Mouse (Mus musculus) forebrain, embryonic 10.5 days (tissue): Measurements from ENCODE around the gene Gm45808. TPM values are rescaled to one million over a fixed set of nuclear protein-coding genes. Genes with fewer than 3 reads are reported as not detected.
A peak's percentile ranks its signal among the peaks of the same experiment; 100 is the strongest.

ENCODE experiments used
- DNase-seq: peaks from one replicate; pipeline ENCODE4 v3.0.0-alpha.2; 2017; ENCODE audit warnings: low spot score; ENCODE audit errors: extremely low spot score
- H3K27ac ChIP-seq: fragments of 300-500 bp; sonication (generic); 2 replicates; pipeline ENCODE4 v1.5.1; 2016; ENCODE audit warnings: mild to moderate bottlenecking
- H3K27me3 ChIP-seq: fragments of 300-500 bp; sonication (generic); 2 replicates; pipeline ENCODE4 v1.6.1; 2016; ENCODE audit warnings: mild to moderate bottlenecking; ENCODE audit not compliant: poor library complexity, severe bottlenecking
- H3K36me3 ChIP-seq: fragments of 300-500 bp; sonication (generic); replicated peaks from 2 replicates; pipeline ENCODE4 v1.6.1; 2016; ENCODE audit warnings: mild to moderate bottlenecking, moderate library complexity
- H3K4me1 ChIP-seq: fragments of 300-500 bp; sonication (generic); 2 replicates; pipeline ENCODE4 v1.6.1; 2016
- H3K4me3 ChIP-seq: fragments of 300-500 bp; sonication (generic); 2 replicates; pipeline ENCODE4 v1.5.1; 2016; ENCODE audit warnings: mild to moderate bottlenecking, moderate library complexity
- H3K9me3 ChIP-seq: fragments of 300-500 bp; sonication (generic); 2 replicates; pipeline ENCODE4 v1.6.1; 2016; ENCODE audit warnings: mild to moderate bottlenecking, moderate library complexity
- WGBS: fragments of 180-500 bp; shearing (Covaris S2); methylation state at CpG from one replicate; pipeline ENCODE4 v1.1.7; 2016; 5-methylcytosine and 5-hydroxymethylcytosine counted together
- polyA plus RNA-seq: library from polyadenylated mRNA; unstranded; fragments of >200 nt; fragmentation: Nextera tagmentation; extraction: Ambion mirVana; gene quantifications from 2 replicates; pipeline ENCODE4 v1.2.1, GENCODE M21; 2016

The Gm45808 gene
- polyA plus RNA-seq, 1 experiment from 2014 or later = not detected

DNA sequence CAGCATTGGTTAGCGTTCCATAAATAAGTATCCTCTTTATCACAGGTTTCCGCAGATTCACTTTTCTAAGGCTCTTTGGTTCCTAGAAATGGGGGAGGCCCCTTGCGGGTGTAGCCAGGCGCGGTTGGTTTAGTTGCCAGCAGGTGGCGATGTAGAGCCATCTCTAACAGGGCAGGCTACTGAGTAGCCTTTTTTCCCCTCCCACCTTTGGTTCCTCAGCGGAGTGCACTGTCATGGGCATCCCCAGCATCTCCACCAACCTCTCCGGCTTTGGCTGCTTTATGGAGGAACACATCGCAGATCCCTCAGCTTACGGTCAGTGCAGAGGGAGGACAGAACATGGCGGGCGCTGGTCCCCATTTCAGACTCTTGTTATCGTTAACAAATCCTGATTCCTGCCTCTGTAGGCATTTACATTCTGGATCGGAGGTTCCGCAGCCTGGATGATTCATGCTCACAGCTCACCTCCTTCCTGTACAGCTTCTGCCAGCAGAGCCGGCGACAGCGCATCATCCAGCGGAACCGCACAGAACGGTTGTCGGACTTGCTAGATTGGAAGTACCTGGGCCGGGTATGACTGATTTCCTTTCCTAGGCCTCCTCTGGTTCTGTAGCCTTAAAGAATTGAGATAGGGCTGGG is 35.1 kb downstream of the Gm45808 start:
- 52% methylated on average over 23 of the region's 23 CpGs for WGBS
- Histone ChIP-seq H3K9me3 (no peaks in the 10 kb centered on the region), H3K4me1 (peaks cover 16% of the 10 kb centered on the region), H3K4me3 (no peak overlapping the region; the same call in 1 of the 2 replicates), H3K27me3 (no peaks in the 10 kb centered on the region), H3K27ac (no peak overlapping the region), H3K36me3 (peaks cover 81% of the 10 kb centered on the region)
- peak; percentile 80 for DNase-seq

GRCm38 (mm10) chr7:45449974-45450373 is 36.6 kb downstream of the Gm45808 start:
- no peak for DNase-seq
- WGBS = 97% methylated on average over 1 of the region's 1 CpGs
- Histone ChIP-seq H3K27ac (no peak overlapping the region), H3K9me3 (no peaks in the 10 kb centered on the region), H3K4me1 (peaks cover 12% of the 10 kb centered on the region; the same call in 1 of the 2 replicates), H3K27me3 (no peaks in the 10 kb centered on the region), H3K36me3 (peaks cover 76% of the 10 kb centered on the region), H3K4me3 (no peak overlapping the region)

GRCm38 (mm10) chr7:45447325-45447990 is 39.2 kb downstream of the Gm45808 start:
- Histone ChIP-seq H3K4me3 (0 out of 2 replicates have a peak overlapping the region, but pooled peaks have one; percentile 23), H3K27me3 (no peaks in the 10 kb centered on the region), H3K9me3 (no peaks in the 10 kb centered on the region), H3K36me3 (peaks cover 78% of the 10 kb centered on the region), H3K27ac (0 out of 2 replicates have a peak overlapping the region, but pooled peaks have one; percentile 11), H3K4me1 (peaks cover 12% of the 10 kb centered on the region; the same call in 1 of the 2 replicates)
- WGBS = 41% methylated on average over 11 of the region's 11 CpGs
- DNase-seq = no peak

DNA sequence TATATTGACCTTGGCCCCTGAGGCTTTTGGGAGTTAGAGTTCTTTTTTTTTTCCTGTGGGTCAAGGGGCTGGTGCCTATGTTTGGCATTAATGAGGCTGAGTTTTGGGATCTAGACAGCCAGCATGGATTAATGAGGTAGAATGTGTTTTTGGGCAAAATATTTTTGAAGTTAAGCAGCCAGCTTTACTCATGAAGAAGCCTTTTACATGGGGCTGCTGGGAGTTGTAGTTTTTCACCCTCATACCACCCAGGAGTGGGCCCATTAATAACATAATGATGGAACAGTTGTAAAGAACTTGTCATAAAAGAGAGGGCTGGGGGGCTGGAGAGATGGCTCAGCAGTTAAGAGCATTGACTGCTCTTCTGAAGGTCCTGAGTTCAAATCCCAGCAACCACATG is 40.0 kb downstream of the Gm45808 start:
- H3K4me3 ChIP-seq = no peak overlapping the region
- peaks cover 73% of the 10 kb centered on the region for H3K36me3 ChIP-seq
- peaks cover 9% of the 10 kb centered on the region; the same call in 1 of the 2 replicates for H3K4me1 ChIP-seq
- no peak overlapping the region for H3K27ac ChIP-seq
- no peaks in the 10 kb centered on the region for H3K9me3 ChIP-seq
- no peaks in the 10 kb centered on the region for H3K27me3 ChIP-seq
- DNase-seq = no peak

DNA sequence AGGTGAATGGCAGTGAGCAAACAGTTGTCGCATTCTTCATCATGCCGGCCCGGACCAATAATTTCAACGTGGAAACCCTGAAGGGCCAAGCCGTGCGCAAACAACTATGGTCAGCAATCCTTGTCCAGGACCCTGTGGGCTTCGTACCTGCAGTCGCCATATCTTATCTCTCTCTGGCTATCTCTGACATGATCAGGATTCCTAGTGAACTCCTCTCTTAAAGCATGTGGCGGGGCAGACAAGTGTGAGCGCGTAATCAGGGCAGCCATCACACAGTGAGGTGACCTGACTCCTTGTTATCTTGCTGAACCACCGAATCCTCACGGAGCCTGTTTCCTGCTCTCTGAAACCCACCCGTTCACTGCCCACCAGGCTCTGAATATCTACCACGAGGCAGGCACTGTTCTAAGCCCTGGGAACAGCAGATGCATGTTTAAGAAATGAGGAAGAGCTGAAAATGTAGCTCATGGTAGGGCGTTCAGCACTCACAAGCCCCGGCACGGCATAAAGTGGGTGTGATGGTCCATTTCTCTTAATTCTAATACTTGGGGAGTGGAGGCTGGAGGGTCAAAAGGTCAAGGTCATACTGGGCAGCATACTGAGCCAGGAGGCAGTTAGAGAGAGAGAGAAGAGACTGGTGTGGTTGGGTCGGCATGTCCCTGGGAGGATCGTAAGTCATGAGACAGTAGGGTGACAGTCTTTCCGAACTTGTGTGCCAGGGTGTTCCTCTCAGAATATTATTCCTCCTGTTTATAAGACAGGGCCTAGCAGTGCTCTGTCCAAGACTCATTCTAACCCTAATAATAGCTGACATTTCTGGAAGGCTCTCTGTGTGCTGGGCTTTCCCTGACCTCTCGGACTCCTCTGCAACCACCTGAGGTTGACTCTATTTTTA is 42.8 kb downstream of the Gm45808 start:
- no peak for DNase-seq
- no peak overlapping the region for H3K4me3 ChIP-seq
- H3K27me3 ChIP-seq = no peaks in the 10 kb centered on the region
- WGBS = 91% methylated on average over 22 of the region's 22 CpGs
- no peaks in the 10 kb centered on the region for H3K9me3 ChIP-seq
- no peak overlapping the region for H3K27ac ChIP-seq
- peaks cover 78% of the 10 kb centered on the region for H3K36me3 ChIP-seq
- peaks cover 5% of the 10 kb centered on the region; the same call in 1 of the 2 replicates for H3K4me1 ChIP-seq

DNA sequence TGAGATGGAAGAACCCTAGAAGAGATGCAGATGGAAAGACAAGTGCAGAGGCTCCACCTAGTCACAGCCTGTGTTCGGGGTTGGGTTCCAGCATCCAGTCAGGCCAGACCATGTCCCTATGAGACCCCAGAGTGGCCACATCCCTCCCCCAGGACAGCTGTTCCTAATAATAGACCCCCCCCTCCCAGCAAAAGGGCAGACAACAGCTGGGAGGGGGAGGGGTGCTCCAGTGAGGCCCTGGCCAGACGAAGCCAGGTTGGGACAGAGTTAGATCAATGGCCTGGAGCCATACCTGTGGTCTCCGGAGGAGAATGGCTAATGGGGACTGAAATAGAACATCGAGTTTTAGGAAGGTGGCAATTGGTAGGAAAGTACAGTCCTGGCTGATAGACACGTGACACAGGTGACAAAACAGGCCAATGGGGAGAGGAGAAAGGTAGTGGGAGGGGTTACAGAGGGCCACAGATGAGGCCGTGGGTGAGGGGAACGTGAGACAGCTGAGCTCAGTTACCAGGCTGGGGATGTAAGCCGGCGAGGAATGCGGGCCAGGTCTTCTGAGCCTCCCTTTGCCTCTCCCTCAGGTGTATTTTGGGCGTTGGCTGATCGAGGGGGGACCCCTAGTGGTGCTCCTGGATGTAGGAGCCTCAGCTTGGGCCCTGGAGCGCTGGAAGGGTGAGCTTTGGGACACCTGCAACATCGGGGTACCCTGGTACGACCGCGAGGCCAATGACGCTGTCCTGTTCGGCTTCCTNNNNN is 48.9 kb downstream of the Gm45808 start, which contains the start of gene Ruvbl2:
Ruvbl2 (minus strand) TSS at position 576 of the 756 bp plus-strand sequence.
- 15% methylated on average over 19 of the region's 19 CpGs for WGBS
- H3K27ac ChIP-seq = 0 out of 2 replicates have a peak within 1 kb of the TSS, but pooled peaks have one; percentile 16

DNA sequence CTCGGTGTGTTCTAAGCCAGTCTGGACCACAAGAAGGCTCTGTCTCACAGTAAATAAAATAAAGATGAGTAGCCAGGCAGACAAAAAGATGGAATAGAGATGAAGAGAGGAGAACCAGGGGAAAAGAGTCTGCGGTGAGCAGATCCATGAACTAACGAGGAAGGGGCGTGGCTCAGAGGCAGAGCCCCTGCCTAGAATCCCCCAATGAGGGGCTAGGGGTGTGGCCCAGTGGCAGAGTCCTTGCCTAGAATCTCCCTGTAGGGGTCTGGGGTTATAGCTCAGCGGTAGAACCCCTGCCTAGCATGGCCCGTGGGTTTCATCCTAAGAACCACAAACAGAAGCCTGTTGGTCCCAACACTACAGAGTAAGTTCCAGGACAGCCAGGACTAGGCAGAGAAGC is 49.6 kb downstream of the Gm45808 start:
- no peak for DNase-seq
- Histone ChIP-seq H3K9me3 (no peaks in the 10 kb centered on the region), H3K4me3 (peak overlapping the region; percentile 4), H3K27me3 (peaks cover 7% of the 10 kb centered on the region), H3K36me3 (peaks cover 34% of the 10 kb centered on the region), H3K27ac (0 out of 2 replicates have a peak overlapping the region, but pooled peaks have one; percentile 16), H3K4me1 (peaks cover 48% of the 10 kb centered on the region)
- WGBS = 27% methylated on average over 6 of the region's 6 CpGs

More for the DNA sequence above, 48.9 kb downstream of the Gm45808 start, which contains the start of gene Ruvbl2:
- Histone ChIP-seq H3K4me1 (peaks cover 46% of the 10 kb centered on the region), H3K27me3 (peaks cover 7% of the 10 kb centered on the region), H3K4me3 (peak within 1 kb of the TSS; percentile 4), H3K36me3 (peaks cover 33% of the 10 kb centered on the region), H3K9me3 (no peaks in the 10 kb centered on the region)
- DNase-seq = no peak

GRCm38 (mm10) chr7:45436444-45436843 is 50.2 kb downstream of the Gm45808 start:
- no peak for DNase-seq
- 89% methylated on average over 5 of the region's 5 CpGs for WGBS
- peaks cover 48% of the 10 kb centered on the region for H3K4me1 ChIP-seq
- H3K4me3 ChIP-seq = peak overlapping the region; percentile 95
- H3K27ac ChIP-seq = no peak overlapping the region
- H3K9me3 ChIP-seq = no peaks in the 10 kb centered on the region
- peaks cover 37% of the 10 kb centered on the region for H3K36me3 ChIP-seq
- H3K27me3 ChIP-seq = peaks cover 7% of the 10 kb centered on the region

DNA sequence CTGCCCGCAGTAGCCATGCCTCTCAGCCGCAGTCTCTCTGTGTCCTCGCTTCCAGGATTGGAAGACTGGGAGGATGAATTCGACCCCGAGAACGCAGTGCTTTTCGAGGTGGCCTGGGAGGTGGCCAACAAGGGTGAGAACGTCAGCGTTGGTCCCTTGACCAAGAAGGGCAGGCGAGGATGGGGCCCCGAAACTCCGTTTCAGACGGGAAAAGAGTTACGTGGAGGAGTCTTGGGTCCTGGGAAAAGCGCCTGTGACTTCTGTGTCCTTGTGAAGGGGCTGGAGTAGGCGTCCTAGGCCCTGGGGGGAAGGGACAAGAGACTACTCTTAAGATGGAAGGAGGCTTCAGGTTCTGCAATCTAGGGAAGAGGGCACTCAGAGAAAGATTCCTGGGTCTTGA is 51.6 kb downstream of the Gm45808 start:
- peaks cover 48% of the 10 kb centered on the region for H3K4me1 ChIP-seq
- H3K9me3 ChIP-seq = no peaks in the 10 kb centered on the region
- peak overlapping the region; percentile 94 for H3K27ac ChIP-seq
- peaks cover 7% of the 10 kb centered on the region for H3K27me3 ChIP-seq
- H3K36me3 ChIP-seq = peaks cover 37% of the 10 kb centered on the region
- WGBS = 3% methylated on average over 16 of the region's 16 CpGs
- DNase-seq = no peak
- peak overlapping the region; percentile 95 for H3K4me3 ChIP-seq

DNA sequence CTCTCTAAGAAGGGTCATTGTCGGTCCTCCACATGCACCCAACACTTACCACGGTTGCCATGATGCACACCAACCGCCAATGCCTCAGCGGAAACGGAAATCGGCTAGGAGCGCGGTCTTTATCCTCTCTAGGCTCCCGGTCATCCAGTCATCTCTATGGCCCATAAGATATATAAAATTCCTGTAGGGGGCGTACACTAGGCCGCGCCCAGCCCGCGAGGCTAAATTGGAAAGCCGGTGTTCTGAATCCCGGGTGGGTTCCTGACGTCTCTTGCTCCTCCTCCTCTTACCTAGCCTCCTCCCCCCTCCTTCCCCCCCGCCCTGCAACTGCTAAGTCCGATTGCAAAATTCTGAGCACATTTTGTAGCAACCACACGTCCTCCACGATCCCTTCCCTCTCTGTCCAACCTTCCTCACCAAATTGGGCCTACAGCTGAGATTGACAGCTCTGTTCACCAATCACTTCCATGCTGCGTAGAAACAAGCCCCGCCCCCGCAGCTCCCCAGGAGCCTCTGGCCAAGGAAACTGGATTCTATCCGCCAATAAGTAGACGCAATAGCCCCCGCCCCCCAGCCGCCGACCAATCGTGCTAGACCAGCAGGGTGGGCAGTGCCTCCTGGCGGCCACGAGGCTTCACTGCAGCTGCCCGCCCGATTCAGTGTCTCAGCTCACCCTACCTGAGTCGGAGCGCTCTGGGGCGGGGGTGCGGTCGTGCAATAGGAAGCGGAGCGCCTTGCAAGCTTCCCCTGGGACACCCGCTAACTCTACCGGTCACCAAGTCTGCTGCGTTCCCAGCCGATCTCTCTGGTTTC is 52.2 kb downstream of the Gm45808 start, which contains the start of gene Gys1:
Gys1 (plus strand) TSS at position 642 of the 813 bp plus-strand sequence.
- under 1% methylated on average over 45 of the region's 45 CpGs for WGBS
- H3K4me1 ChIP-seq = peaks cover 48% of the 10 kb centered on the region
- H3K4me3 ChIP-seq = peak within 1 kb of the TSS; percentile 95
- peaks cover 7% of the 10 kb centered on the region for H3K27me3 ChIP-seq
- H3K27ac ChIP-seq = peak within 1 kb of the TSS; percentile 94
- no peaks in the 10 kb centered on the region for H3K9me3 ChIP-seq
- H3K36me3 ChIP-seq = peaks cover 37% of the 10 kb centered on the region
- peak; percentile 100 for DNase-seq

DNA sequence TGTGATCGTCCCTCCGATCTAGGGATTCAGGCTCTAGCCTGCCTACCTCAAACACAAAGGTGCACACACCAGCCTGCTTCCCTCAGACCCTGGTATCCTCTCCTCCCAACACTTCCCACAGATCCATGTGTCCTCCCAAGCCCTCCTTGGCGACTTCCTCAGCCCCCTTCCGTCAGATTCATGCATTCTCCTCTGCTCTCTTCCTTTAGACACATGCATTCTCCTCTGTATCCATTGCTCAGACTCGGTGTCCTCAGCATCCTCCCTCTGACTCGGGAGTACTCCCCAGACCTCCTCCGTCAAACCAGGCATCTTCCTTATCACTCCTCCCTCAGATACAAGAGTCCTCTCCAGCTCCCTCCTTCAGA is 52.8 kb downstream of the Gm45808 start:
- Histone ChIP-seq H3K27ac (peak overlapping the region; percentile 94), H3K9me3 (no peaks in the 10 kb centered on the region), H3K4me3 (peak overlapping the region; percentile 95), H3K4me1 (peaks cover 48% of the 10 kb centered on the region), H3K27me3 (peaks cover 7% of the 10 kb centered on the region), H3K36me3 (peaks cover 41% of the 10 kb centered on the region)
- 2% methylated on average over 7 of the region's 7 CpGs for WGBS
- DNase-seq = no peak
